Mouse (Mus musculus): ENCODE measurements at regions not wholly inside any gene's neighbourhood (a gene's known extent, or its start where the extent isn't known, plus 50 kb on each side); places are given as distances from the start of the nearest gene placed in this dataset.

- ChIA-PET CTCF (no interaction called here), POLR2A (no interaction called here)
These were observed 131.7 kb upstream of the Hs6st1 start for GRCm38 (mm10) chr1:35936362-35937093.

DNA sequence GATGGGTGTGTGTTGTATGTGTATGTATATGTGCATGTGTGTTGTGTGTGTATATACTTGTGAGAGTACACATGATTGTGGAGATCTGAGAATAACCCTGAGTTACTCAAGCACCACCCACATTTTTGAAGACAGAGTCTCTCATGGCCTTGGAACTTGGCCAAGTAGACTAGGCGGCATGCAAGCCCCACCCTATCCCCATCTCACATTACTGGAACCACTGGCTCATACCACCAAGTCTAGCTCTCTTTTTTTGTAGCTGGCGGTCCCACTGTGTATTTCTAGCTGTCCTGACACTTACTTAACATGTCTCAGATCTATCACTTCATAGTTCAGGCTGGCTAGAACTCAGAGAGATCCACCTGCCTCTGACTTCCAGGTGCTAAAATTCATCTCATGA lies 128.0 kb upstream of the Hs6st1 start:
- POLR2A ChIA-PET, result interaction anchor here in 3 of 4 experiments (0.5 to 1.3 kb wide), 13 partner anchors 22 to 359 kb away, joined by 3 to 7 read pairs (median 3); no protein-coding TSS in a partner anchor
- CTCF ChIA-PET, result no interaction called here

DNA sequence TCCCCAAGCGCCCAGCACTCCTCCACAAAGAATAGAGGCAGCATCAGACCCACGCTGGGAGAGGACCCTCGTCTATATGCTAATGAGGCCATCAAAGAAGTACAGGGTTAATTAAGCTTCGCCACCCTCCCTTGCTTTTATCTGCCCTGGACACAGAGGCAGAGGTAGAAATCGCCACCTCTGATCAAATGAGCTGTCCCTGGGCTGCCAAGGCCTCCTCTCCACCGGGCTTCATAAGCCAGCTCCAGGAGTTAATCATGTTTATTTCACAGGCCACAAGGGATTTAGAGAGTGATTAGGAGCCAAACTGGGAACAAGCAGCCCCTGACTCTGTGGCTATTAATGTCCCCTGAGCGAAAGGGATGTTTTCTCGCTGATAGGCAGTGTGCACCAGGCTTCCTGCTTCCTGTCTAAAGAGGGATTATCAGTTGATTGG lies 126.5 kb upstream of the Hs6st1 start:
- CTCF ChIA-PET, result interaction anchor here in 1 of 4 experiments (0.6 kb wide), 1 partner anchor 173 kb away, joined by 3 read pairs; no protein-coding TSS in a partner anchor
- POLR2A ChIA-PET, result interaction anchor here (0.7 to 7.3 kb wide), 16 partner anchors 10 to 121 kb away, joined by 3 to 117 read pairs (median 4); no protein-coding TSS in a partner anchor

- ChIA-PET CTCF (interaction anchor here in 1 of 4 experiments (0.6 kb wide), 1 partner anchor 173 kb away, joined by 3 read pairs; no protein-coding TSS in a partner anchor), POLR2A (interaction anchor here in 3 of 4 experiments (0.9 to 7.3 kb wide), 25 partner anchors 9 to 301 kb away, joined by 3 to 117 read pairs (median 9); partner anchors contain the start of gene Hs6st1 (in 2 of the 3))
These were observed 126.0 kb upstream of the Hs6st1 start for GRCm38 (mm10) chr1:35942222-35942621.

GRCm38 (mm10) chr1:35943800-35944199 lies 124.4 kb upstream of the Hs6st1 start:
- ChIA-PET POLR2A (interaction anchor here (0.5 to 7.3 kb wide), 69 partner anchors 8 to 766 kb away, joined by 3 to 117 read pairs (median 5); partner anchors contain the start of genes Hs6st1 (in 2 of the 4) and 4933424G06Rik (in 1 of the 4)), CTCF (interaction anchor here in 3 of 4 experiments (0.6 to 1.1 kb wide), 5 partner anchors 105 to 120 kb away, joined by 3 to 4 read pairs (median 4); no protein-coding TSS in a partner anchor)

DNA sequence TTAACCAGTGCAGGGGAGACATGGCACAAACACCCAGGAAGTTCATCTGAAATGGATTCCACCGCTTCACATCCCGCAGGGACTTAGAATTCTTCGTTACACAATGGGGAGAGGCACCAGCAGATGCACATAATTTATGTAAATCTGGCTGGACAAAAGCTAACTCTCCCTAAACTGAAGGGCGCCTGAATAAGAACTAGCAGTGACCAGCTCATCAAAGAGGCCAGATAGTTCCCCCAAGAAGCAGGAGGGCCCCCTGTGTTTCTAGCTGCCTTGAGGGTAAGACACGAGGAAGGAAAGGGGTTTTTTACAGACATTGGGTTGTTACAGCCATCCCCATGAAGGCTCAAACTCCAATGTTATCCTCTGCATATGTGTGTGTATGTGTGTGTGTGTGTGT lies 123.8 kb upstream of the Hs6st1 start:
- POLR2A ChIA-PET, result interaction anchor here (0.5 to 7.3 kb wide), 68 partner anchors 8 to 766 kb away, joined by 3 to 117 read pairs (median 4); partner anchors contain the start of genes Hs6st1 (in 2 of the 4) and 4933424G06Rik (in 1 of the 4)
- CTCF ChIA-PET, result interaction anchor here in 3 of 4 experiments (0.7 to 1.1 kb wide), 4 partner anchors 105 to 117 kb away, joined by 3 to 4 read pairs (median 4); no protein-coding TSS in a partner anchor

DNA sequence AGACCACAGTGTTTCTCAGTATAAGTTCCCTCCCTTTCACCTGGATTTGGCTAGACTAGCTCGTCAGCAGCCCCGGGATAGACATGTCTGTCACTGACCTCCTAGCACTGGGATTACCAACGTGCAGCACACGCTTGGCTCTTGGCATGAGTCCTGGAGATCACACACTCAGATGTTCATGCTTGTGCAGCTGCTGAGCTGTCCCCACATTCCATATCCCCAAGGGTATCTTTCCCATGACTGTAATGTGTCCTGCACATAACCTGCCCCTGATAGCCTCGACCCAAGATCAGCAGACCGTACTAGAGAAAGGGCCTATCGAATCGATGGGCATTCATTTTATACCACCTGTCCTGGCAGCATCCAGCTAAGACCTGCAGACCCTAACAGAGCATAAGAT lies 123.4 kb upstream of the Hs6st1 start:
- POLR2A ChIA-PET, result interaction anchor here (0.6 to 7.3 kb wide), 73 partner anchors 8 to 370 kb away, joined by 3 to 117 read pairs (median 4); partner anchors contain the start of genes Hs6st1 (in 2 of the 4) and Uggt1 (in 1 of the 4)
- CTCF ChIA-PET, result interaction anchor here in 2 of 4 experiments (1.0 to 1.1 kb wide), 3 partner anchors 106 to 117 kb away, joined by 3 to 4 read pairs (median 4); no protein-coding TSS in a partner anchor

DNA sequence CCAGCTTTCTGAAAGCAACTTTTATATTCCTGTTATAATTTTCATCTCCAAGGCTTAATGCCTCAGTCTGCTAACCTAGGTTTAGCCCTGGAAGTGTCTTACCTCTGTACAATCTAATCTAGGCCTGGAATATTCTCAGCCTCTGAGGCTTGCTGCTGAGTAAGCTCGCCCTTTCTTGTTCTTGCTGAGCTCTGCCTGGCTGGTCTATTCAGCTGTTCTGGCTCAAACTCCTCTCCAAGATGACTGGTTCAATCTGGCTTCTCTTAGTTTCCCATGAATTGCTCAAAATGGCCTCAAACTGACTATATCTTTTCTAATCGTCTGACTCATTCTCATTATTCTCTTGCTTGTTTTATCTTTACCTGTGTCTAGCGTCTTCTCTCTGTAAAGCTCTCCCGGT lies 122.6 kb upstream of the Hs6st1 start:
- ChIA-PET POLR2A (interaction anchor here (0.6 to 7.3 kb wide), 48 partner anchors 8 to 299 kb away, joined by 3 to 117 read pairs (median 4); partner anchors contain the start of genes Hs6st1 (in 2 of the 4) and Uggt1 (in 1 of the 4)), CTCF (interaction anchor here in 1 of 4 experiments (1.6 kb wide), 1 partner anchor 106 kb away, joined by 7 read pairs; no protein-coding TSS in a partner anchor)

DNA sequence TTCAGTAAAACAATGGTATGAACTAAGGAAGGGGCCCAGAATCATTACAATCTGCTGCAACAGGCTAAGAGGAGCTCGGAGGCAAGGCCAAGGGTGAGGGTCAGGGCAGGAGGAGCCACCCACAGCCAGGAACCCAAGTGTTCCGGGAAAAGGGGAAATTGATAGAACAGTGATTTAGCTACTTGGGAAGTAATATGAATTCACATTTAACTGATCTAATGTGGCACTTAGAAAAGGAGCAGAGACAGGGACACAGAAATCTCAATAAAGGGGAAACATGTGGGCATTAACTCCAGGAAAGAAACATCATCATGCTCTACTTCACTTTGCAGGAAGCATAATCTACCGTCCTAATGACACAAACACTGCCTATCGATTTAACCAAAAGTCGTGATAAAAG lies 120.1 kb upstream of the Hs6st1 start:
- CTCF ChIA-PET, result no interaction called here
- POLR2A ChIA-PET, result interaction anchor here in 2 of 4 experiments (0.5 to 7.3 kb wide), 2 partner anchors 29 to 115 kb away, joined by 3 to 78 read pairs; no protein-coding TSS in a partner anchor

- ChIA-PET POLR2A (interaction anchor here (0.7 to 1.7 kb wide), 11 partner anchors 9 to 1155 kb away, joined by 3 to 9 read pairs (median 4); no protein-coding TSS in a partner anchor), CTCF (interaction anchor here in 2 of 4 experiments (0.6 to 0.7 kb wide), 2 partner anchors 18 to 41 kb away, joined by 3 to 13 read pairs; no protein-coding TSS in a partner anchor)
These were observed 117.1 kb upstream of the Hs6st1 start for GRCm38 (mm10) chr1:35951082-35951481.

DNA sequence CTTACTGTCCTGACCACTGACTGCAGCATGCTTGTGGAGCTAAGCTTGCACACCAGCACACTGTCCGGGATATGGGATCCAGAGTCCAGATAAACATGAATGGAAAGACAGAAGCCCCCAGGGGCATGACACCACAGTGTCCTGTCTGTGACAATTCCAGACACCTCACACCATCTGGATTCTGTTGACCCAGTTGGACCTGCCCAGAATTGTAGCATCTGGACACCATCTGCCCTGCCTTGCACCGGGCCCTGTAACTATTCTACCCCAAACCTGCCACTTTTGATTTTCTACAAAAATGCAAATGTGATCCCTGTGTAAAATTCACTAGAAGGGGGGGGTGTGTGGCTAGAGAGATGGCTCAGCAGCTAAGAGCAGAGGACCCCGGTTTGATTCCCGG lies 114.5 kb upstream of the Hs6st1 start:
- CTCF ChIA-PET, result no interaction called here
- POLR2A ChIA-PET, result interaction anchor here in 2 of 4 experiments (0.6 to 2.0 kb wide), 3 partner anchors 9 to 60 kb away, joined by 3 to 5 read pairs (median 3); no protein-coding TSS in a partner anchor

GRCm38 (mm10) chr1:35957425-35958372 lies 110.5 kb upstream of the Hs6st1 start:
- POLR2A ChIA-PET, result interaction anchor here in 3 of 4 experiments (0.6 to 1.6 kb wide), 10 partner anchors 13 to 203 kb away, joined by 3 to 5 read pairs (median 3); partner anchors contain the start of gene Hs6st1 (in 1 of the 3)
- CTCF ChIA-PET, result interaction anchor here in 2 of 4 experiments (0.5 to 0.7 kb wide), 3 partner anchors 9 to 366 kb away, joined by 3 to 6 read pairs (median 4); no protein-coding TSS in a partner anchor

DNA sequence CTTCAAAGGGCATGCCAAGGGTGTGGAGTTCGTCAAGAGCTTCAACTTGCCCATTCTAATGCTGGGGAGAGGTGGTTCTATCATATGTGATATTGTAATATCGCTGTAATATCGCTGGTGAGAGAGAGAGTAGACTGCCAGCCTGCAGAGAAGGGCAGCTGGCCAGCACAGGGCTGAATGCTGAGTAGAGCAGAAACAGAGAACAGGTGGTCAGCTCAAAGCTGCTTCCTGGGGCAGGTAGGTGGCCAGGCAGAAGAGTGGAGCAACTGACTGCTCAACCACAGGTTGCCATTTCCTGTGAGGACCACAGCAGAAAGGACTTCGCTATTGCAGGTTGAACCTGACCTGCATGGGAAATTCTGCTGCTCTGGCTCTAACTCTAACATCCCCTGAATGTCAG lies 108.5 kb upstream of the Hs6st1 start:
- POLR2A ChIA-PET, result interaction anchor here in 3 of 4 experiments (0.7 to 2.7 kb wide), 4 partner anchors 10 to 26 kb away, joined by 4 to 19 read pairs (median 4); no protein-coding TSS in a partner anchor
- CTCF ChIA-PET, result no interaction called here

DNA sequence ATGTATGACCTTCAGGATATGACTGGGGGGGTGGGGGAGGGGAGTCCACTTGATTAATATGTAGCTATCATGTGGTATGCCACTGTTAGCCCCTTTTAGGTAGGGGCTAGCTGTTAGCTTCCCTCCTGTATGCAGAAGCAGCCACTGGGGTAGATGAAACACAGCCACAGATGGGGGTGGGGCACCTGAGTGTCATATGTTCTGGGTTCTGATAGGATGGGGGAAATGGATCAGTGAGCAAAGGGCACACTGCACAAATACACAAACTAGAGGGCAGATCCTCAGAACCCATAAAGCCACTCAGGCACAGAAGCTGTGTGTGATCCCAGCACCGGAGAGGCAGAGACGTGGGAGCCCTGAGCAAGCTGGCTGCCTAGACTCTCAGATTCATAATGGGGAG lies 107.4 kb upstream of the Hs6st1 start:
- CTCF ChIA-PET, result no interaction called here
- POLR2A ChIA-PET, result interaction anchor here in 3 of 4 experiments (0.6 to 3.2 kb wide), 15 partner anchors 11 to 132 kb away, joined by 3 to 22 read pairs (median 5); no protein-coding TSS in a partner anchor

- CTCF ChIA-PET, result interaction anchor here in 1 of 4 experiments (0.9 kb wide), 1 partner anchor 122 kb away, joined by 3 read pairs; no protein-coding TSS in a partner anchor
- POLR2A ChIA-PET, result interaction anchor here in 3 of 4 experiments (0.6 to 3.2 kb wide), 25 partner anchors 10 to 727 kb away, joined by 3 to 22 read pairs (median 4); no protein-coding TSS in a partner anchor
These were observed 106.3 kb upstream of the Hs6st1 start for GRCm38 (mm10) chr1:35961923-35962322.

DNA sequence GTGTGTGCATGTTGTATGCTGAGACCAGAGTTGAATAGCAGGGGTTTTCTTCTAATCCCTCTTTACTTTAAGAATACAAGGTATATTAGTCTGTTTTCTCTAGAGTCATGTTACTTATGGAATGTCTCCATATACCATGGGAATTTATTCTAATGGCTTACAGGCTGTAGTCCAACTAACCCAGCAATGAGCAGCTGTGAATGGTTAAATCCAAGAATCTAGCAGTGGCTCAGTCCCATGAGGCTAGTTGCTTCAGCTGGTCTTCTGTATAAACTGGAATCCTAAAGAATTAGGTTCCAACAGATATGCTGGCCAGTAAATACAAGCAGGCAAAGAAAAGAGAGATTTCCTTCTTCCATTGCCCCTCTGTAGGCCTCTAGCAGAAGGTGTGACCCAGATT lies 99.7 kb upstream of the Hs6st1 start:
- ChIA-PET POLR2A (interaction anchor here in 3 of 4 experiments (0.7 to 1.7 kb wide), 3 partner anchors 24 to 127 kb away, joined by 3 to 4 read pairs (median 3); no protein-coding TSS in a partner anchor), CTCF (interaction anchor here in 2 of 4 experiments (0.6 kb wide), 2 partner anchors 17 to 23 kb away, joined by 3 to 13 read pairs; no protein-coding TSS in a partner anchor)

All from embryonic stem cell, embryonic (primary cell).